Mouse (Mus musculus): Measurements from ENCODE around the gene Zswim4. TPM values are rescaled to one million over a fixed set of nuclear protein-coding genes. Genes with fewer than 3 reads are reported as not detected.

Gene Zswim4
- polyA plus RNA-seq, 1 experiment from 2014 or later, result 44.4 TPM

DNA sequence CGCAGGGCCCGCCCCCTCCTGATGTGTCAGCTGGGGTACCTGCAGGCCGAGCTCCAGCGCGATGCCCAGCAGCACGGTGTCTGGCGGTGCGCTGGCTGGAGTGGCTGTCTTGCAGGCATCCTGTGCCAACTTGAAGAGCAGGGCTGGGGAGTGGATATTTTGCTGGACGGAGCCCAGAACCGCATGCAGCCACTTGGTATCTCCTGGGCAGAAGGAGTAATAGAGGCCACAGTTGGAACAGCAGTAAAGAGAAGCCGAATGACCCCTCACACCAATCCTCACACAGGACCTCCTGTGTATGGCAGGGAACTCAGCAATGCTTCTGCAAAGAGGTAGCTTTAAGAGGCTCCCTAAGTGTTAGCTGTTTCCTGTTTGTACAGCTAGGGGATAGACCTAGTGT lies 19.6 kb downstream of the Zswim4 start:
- H3K4me3 ChIP-seq, result no peak overlapping the region
- no peaks in the 10 kb centered on the region for H3K27me3 ChIP-seq (ENCODE audit: low read depth, poor library complexity, severe bottlenecking)
- DNase-seq (ENCODE audit: low spot score), result no peak
- WGBS, result 95% methylated on average over 11 of the region's 11 CpGs
- H3K36me3 ChIP-seq, result peaks cover 99% of the 10 kb centered on the region
- H3K27ac ChIP-seq, result no peak overlapping the region
- H3K9me3 ChIP-seq (replicated peaks), result no peaks in the 10 kb centered on the region
- H3K4me1 ChIP-seq, result no peaks in the 10 kb centered on the region

DNA sequence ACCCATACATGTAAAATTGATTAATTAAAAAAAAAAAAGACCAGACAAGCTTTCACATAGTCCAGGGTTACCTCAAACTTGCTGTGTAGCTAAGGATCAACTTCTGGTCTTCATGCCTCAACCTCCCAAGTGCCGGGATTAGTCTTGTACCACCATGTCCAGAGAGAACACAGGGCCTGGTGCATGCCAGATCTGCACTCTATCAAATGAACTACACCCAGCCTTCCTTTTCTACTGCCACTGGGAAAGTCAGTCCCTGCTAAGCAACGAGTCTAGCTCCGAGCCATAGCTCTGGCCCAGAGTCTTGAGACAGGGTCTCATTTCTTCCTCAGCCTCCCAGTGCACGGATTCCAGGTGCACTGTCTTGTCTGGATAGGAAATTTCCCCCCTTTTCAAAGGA lies 23.6 kb downstream of the Zswim4 start:
- peaks cover 99% of the 10 kb centered on the region for H3K36me3 ChIP-seq
- H3K27ac ChIP-seq, result no peak overlapping the region
- 95% methylated on average over 4 of the region's 4 CpGs for WGBS
- H3K27me3 ChIP-seq (ENCODE audit: low read depth, poor library complexity, severe bottlenecking), result no peaks in the 10 kb centered on the region
- H3K9me3 ChIP-seq (replicated peaks), result no peaks in the 10 kb centered on the region
- no peak overlapping the region for H3K4me3 ChIP-seq
- DNase-seq (ENCODE audit: low spot score), result no peak
- H3K4me1 ChIP-seq, result peaks cover 15% of the 10 kb centered on the region

DNA sequence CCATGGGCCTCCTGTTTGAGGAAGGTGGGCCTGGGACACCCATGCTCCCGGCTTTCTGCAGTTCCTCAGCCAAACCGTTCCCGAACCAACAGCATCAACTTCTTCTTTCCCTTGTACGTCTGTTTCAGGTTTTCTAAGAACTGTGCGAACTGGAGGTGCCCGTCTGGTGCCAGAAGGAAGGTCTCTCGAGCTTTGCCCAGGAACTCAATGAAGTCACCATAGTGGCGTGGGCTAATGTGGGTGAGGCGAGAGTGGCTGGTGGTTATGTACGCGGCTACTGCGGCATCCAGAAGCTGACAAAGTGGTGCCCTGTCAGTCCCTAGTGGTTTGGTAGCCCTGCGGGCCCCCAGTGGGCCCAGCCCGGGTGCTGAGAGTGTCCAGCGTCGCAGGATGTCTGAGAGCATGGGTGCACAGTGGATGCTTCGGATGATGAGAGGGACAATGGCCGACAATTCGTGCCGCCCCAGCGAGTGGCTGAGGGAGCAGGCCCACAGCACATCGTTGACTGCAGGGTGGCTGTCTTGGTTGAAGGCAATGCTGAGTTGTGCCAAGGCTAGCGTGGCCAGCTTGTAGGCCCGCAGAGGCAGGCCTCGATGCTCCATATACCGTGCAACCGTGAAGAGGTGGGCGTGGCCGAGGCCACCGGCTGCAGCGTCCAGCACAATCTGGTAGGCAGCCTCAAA lies 24.8 kb downstream of the Zswim4 start:
- DNase-seq (ENCODE audit: low spot score), result no peak
- WGBS, result 93% methylated on average over 31 of the region's 31 CpGs
- H3K9me3 ChIP-seq (replicated peaks), result no peaks in the 10 kb centered on the region
- peaks cover 25% of the 10 kb centered on the region for H3K4me1 ChIP-seq
- H3K27ac ChIP-seq, result no peak overlapping the region
- no peaks in the 10 kb centered on the region for H3K27me3 ChIP-seq (ENCODE audit: low read depth, poor library complexity, severe bottlenecking)
- H3K4me3 ChIP-seq, result no peak overlapping the region
- H3K36me3 ChIP-seq, result peaks cover 91% of the 10 kb centered on the region

DNA sequence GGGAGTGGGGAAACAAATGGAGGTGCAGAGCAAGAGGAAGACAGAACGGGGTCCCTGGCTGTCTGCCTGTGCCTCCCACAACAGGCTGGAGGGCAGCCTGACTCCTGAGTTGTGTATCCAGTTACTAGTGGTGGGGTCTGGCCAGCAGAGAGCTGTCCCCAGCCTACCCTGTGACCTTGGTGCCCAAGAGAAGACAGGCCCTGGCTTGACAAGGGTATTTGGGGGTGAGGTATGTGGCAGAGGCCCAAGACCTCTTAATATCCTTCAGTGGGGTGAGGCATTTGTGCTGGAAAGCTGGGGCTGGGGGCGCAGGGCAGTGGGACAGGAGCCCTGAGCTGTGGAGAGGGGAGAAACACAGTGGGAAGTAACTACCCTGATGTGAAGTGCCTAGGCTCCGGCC lies 25.7 kb downstream of the Zswim4 start:
- H3K4me1 ChIP-seq, result peaks cover 25% of the 10 kb centered on the region
- H3K27me3 ChIP-seq (ENCODE audit: low read depth, poor library complexity, severe bottlenecking), result no peaks in the 10 kb centered on the region
- 94% methylated on average over 3 of the region's 3 CpGs for WGBS
- H3K27ac ChIP-seq, result no peak overlapping the region
- no peak for DNase-seq (ENCODE audit: low spot score)
- H3K4me3 ChIP-seq, result no peak overlapping the region
- peaks cover 89% of the 10 kb centered on the region for H3K36me3 ChIP-seq
- H3K9me3 ChIP-seq (replicated peaks), result no peaks in the 10 kb centered on the region

- peak; percentile 90 for DNase-seq (ENCODE audit: low spot score)
- Histone ChIP-seq H3K36me3 (peaks cover 89% of the 10 kb centered on the region), H3K4me1 (peaks cover 25% of the 10 kb centered on the region), H3K4me3 (no peak overlapping the region), H3K27me3 (ENCODE audit: low read depth, poor library complexity, severe bottlenecking) (no peaks in the 10 kb centered on the region), H3K27ac (no peak overlapping the region), H3K9me3 (replicated peaks) (no peaks in the 10 kb centered on the region)
- WGBS, result 63% methylated on average over 34 of the region's 34 CpGs
These were observed 26.6 kb downstream of the Zswim4 start for GRCm38 (mm10) chr8:84210167-84210791.

DNA sequence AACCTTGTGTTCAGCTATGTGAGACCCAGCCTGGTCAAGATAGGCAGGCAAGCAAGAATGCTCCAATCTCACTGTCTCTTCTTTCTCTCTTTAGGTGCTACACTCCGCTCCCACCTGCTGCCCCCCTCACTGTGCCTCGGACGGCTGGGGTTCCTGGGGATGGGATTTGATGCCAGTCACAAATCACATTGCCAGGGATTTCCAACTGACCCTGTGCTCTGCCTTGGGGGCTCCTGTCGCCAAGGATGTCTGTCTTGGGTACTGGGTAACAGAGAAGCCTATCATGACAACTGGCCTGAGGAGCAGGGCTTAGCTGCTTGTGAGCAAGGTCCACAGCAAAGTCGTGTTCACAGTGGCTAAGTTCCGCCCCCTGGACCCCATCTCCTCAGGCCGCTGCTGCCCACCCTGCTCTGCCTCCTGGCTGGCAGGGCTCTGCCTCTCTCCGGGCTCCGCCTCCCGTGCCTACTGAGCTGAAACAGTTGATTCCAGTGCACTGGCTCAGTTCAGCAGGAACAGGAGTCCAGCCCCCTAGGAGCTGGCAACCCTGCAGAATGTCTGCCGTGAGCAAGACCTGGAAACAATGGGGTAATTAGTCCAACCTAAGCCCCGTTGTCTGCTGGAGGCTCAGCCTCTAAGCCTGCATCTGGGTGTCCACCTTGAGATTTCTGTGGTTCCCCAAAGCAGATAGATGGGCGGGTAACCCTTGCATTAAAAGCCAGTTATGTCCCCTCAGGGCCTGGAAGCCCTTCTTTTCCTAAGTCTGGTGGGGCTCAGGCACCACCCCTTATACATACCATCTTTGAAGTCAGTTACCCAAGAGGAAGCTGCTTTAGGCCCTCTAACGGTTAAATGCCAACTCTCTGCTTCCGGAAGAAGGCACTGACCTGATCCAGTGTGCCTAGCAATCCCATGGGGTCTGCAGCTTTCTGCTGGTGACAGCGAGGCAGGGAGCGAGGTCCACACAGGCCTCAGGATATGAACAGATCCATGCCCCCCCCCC lies 28.2 kb downstream of the Zswim4 start:
- Histone ChIP-seq H3K9me3 (replicated peaks) (no peaks in the 10 kb centered on the region), H3K4me3 (no peak overlapping the region), H3K27ac (peak overlapping the region; percentile 58; the same call in 1 of the 2 replicates), H3K36me3 (peaks cover 76% of the 10 kb centered on the region), H3K4me1 (peaks cover 32% of the 10 kb centered on the region), H3K27me3 (ENCODE audit: low read depth, poor library complexity, severe bottlenecking) (no peaks in the 10 kb centered on the region)
- no peak for DNase-seq (ENCODE audit: low spot score)
- WGBS, result 71% methylated on average over 17 of the region's 17 CpGs

DNA sequence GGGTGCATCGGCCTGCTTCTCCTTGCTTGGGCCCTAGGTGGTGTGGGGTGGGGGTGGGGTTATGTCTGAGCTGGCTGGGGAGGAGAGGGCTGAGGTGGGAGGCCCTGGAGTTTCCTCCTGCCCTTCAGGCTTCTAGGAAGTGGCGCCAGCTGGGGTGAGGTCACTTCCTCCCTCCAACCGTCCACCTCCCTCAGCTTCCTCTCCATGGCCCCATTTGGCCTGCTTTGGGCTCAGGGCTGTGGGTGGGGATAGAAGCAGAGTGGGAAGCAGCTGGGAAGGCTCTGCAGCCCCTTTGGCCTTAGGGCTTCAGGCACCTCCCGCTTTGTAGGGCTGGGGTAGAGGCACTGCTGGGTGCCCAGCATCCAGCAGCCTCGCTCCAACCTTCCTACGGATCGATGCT lies 29.0 kb downstream of the Zswim4 start:
- H3K36me3 ChIP-seq, result peaks cover 67% of the 10 kb centered on the region

GRCm38 (mm10) chr8:84206666-84207065 lies 30.2 kb downstream of the Zswim4 start:
- no peak overlapping the region for H3K4me3 ChIP-seq
- no peaks in the 10 kb centered on the region for H3K9me3 ChIP-seq (replicated peaks)
- peaks cover 52% of the 10 kb centered on the region for H3K4me1 ChIP-seq
- no peaks in the 10 kb centered on the region; the same call in 1 of the 2 replicates for H3K27me3 ChIP-seq (ENCODE audit: low read depth, poor library complexity, severe bottlenecking)
- DNase-seq (ENCODE audit: low spot score), result no peak
- peaks cover 60% of the 10 kb centered on the region for H3K36me3 ChIP-seq
- no peak overlapping the region for H3K27ac ChIP-seq
- 90% methylated on average over 3 of the region's 3 CpGs for WGBS

More for the DNA sequence above, 29.0 kb downstream of the Zswim4 start:
- peak overlapping the region; percentile 58; the same call in 1 of the 2 replicates for H3K27ac ChIP-seq
- H3K4me1 ChIP-seq, result peaks cover 41% of the 10 kb centered on the region
- no peak for DNase-seq (ENCODE audit: low spot score)
- H3K27me3 ChIP-seq (ENCODE audit: low read depth, poor library complexity, severe bottlenecking), result no peaks in the 10 kb centered on the region
- H3K9me3 ChIP-seq (replicated peaks), result no peaks in the 10 kb centered on the region
- WGBS, result 58% methylated on average over 7 of the region's 7 CpGs
- H3K4me3 ChIP-seq, result no peak overlapping the region

DNA sequence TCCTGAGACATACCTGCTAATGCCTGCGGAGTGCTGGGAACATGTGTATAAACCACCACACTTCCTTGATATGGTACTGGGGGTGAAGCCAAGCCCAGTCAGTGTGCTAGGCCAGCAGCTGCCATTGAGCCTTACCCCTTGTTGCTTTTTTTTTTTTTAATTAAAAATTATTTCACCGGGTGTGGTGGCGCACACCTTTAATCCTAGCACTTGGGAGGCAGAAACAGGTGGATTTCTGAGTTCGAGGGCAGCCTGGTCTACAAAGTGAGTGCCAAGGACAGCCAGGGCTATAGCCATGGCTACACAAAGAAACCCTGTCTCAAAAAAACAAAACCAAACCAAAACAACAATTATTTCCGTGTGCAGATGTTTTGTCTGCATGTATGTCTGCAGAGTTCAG lies 31.8 kb downstream of the Zswim4 start:
- WGBS, result 95% methylated on average over 5 of the region's 5 CpGs
- Histone ChIP-seq H3K4me1 (peaks cover 65% of the 10 kb centered on the region), H3K36me3 (peaks cover 45% of the 10 kb centered on the region), H3K9me3 (replicated peaks) (no peaks in the 10 kb centered on the region), H3K27me3 (ENCODE audit: low read depth, poor library complexity, severe bottlenecking) (no peaks in the 10 kb centered on the region; the same call in 1 of the 2 replicates), H3K27ac (no peak overlapping the region), H3K4me3 (no peak overlapping the region)
- no peak for DNase-seq (ENCODE audit: low spot score)

- peaks cover 36% of the 10 kb centered on the region for H3K36me3 ChIP-seq
- peak overlapping the region; percentile 78 for H3K4me3 ChIP-seq
- peak overlapping the region; percentile 96 for H3K27ac ChIP-seq
- no peaks in the 10 kb centered on the region; the same call in 1 of the 2 replicates for H3K27me3 ChIP-seq (ENCODE audit: low read depth, poor library complexity, severe bottlenecking)
- WGBS, result 50% methylated on average over 13 of the region's 13 CpGs
- no peak for DNase-seq (ENCODE audit: low spot score)
- H3K4me1 ChIP-seq, result peaks cover 72% of the 10 kb centered on the region
- no peaks in the 10 kb centered on the region for H3K9me3 ChIP-seq (replicated peaks)
These were observed 32.7 kb downstream of the Zswim4 start for GRCm38 (mm10) chr8:84203975-84204772.

DNA sequence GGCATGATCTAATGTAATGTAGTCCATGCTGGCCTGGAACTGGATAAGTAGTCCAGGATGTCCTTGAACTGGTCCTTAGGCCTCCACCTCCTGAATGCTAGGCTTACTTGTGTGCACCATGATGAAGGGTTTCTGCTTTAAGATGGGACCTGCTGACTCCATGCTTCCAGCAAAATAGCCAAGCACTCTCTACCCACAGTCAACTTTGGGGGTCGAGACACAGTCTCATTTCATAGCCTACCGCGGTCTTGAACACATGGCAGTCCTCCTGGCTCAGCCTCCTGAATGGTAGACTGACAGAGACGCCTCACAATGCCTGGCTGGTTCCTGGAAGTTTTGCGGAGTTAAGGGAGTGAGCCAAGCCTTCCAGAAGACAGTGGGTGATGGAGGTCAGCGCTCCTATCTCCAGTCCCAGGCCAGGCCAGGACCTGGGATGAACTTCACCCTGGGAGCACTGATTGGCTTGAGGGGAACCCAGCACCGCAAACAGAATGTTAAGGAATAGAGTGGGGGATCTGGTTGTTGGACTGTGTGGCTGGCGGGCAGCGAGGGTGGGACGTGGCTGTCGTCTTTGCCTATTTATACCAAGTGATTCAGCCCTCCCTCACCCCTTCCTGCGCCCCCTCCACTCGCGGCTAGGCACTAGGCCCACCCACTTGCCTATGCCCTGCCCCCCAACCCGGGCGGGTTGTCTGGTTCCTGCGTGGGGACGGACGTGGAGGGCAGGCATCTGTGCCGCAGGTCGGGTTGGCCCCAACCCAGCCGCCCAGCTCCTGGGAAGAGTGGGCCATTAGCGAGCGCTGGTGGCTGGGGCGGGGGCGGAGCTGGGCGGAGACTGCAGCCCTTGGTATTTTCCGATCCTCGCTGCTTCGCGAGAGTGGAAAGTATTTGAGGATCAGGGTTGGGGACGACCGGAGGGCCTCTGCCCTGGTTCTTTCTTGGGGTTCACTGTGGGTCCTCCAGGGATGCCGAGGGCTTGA lies 33.6 kb downstream of the Zswim4 start:
- H3K4me3 ChIP-seq, result peak overlapping the region; percentile 78
- no peaks in the 10 kb centered on the region; the same call in 1 of the 2 replicates for H3K27me3 ChIP-seq (ENCODE audit: low read depth, poor library complexity, severe bottlenecking)
- H3K4me1 ChIP-seq, result peaks cover 72% of the 10 kb centered on the region
- WGBS, result 11% methylated on average over 34 of the region's 34 CpGs
- no peaks in the 10 kb centered on the region for H3K9me3 ChIP-seq (replicated peaks)
- peaks cover 26% of the 10 kb centered on the region for H3K36me3 ChIP-seq
- peak overlapping the region; percentile 96 for H3K27ac ChIP-seq
- peak; percentile 85 for DNase-seq (ENCODE audit: low spot score)
